Mouse (Mus musculus) mouse embryonic stem cell (cell line): ENCODE data around the gene Lhfp.

Experiments used
- in situ Hi-C, 2 experiments: fragments of 300-500 bp; cut with MboI; formaldehyde crosslinking; loops; 1 replicate in 1 of 2; 3 replicates in 1 of 2; pipeline ENCODE4 v1.14.3; 2019 to 2020; ENCODE audit warnings: low sequenced_read_pairs in 2 of 2, low pct_unique_long_range_greater_than_20kb in 1 of 2, mixed read lengths in 1 of 2; ENCODE audit not compliant: unreplicated experiment in 1 of 2

Lhfp gene

DNA sequence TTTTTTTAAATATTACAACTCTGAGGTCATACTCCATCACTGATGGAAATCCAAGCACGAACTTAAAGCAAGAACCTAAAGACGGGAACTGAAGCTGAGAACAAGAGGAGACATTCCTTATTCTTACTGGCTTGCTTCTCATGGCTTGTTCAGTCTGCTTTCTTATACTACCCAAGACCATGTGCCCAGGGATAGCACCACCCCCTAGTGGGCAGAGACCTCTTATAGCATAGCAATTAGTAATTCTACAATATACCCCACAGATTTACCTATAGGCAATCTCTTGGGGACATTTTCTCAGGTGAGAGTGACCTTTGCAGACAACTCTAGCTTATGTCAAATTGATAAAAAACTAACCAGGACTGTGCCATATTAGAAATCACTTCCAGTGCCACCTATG is 97.5 kb downstream of the Lhfp start:
- in situ Hi-C loops: no loop called here

DNA sequence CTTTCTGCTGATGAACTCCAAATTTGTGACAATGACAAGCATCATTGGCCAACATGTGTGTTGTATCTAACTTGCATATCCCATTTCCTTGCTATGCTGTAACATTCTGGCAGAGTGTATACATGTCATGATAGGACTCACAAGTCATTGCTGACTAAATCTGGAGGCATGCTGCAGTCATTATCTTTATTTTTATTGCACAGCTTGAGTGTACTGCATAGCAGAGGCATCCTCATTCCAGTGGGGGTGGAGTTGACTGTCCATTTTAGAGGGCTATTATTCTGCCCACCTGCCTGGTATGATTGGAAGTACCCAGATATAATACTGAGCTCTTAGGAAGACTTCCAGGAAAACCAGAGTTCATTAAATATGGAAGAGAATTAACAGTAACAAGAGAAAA is 97.9 kb downstream of the Lhfp start:
- in situ Hi-C loops: no loop called here

DNA sequence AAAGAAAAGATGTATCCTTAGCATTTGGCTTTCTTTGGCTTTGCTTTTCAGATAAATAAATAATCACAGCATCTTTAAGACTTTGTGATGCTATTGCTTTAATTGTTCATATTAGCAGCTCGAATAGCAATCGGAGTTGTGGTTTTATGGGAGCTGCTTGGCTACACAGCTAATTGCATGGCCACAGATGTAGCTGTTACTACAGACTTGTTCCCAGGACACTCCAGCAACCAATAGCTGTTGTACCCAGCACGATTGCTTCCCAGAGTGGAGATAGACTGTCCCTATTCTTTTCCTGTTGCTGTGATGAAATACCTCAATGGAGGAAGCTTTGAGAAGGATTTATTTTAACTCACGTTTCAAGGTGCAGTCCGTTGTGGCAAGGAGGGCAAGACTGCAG is 98.3 kb downstream of the Lhfp start:
- in situ Hi-C loops: no loop called here

DNA sequence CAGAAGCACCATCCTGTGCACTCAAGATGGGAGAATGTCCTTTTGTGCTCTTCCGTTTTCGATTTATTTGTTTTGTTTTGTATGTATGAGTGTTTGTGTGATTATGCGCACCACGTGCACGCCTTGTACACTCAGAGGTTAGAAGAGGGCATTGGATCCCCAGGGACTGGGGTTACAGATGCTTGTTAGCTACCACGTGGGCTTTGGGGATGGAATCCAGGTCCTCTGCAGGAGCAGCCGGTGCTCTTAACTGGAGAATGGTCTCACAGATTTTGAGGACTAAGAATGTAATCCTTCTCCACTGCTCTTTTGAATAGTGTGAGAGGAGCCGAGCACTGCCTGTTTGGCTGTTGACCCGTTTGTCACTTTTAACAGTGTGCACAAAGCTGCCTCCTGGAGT is 101.2 kb downstream of the Lhfp start:
- in situ Hi-C loops: no loop called here

DNA sequence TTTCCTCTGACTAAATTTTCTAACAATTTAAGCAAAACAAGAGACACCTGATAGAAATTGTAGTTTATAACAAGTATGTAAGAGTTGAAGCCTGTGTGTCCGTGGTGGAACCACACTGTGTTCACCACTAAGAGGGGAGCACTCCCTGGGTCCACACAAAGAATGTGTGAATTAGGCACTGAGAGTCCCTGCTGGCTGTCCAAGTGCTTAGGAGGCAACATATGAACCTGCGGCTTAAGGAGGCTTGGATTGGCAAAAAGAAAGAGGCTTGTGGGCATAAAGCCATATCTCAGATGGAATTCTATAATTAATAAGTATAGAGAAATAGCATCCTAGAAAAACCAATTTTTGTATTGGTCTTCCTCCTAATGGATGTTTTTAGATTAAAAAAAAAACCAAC is 104.2 kb downstream of the Lhfp start:
- in situ Hi-C loops: no loop called here

DNA sequence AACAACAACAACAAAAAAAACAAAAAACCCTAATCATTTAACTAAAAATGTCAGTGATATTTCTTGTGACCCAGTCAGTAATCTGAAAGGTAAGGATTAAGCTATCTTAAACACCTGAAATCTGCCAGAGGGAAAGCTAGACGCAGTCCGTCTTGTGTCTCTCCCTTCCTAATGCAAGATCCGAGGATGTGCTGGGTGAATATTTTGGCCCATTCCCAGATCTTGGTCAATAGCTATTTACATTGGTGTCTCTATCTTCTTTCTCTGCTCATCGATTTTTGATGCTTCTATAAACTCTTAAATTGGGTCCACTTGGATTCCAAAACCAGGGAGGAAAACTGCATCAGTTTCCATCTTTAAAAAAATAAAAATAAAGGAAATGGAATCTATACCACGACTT is 104.6 kb downstream of the Lhfp start:
- in situ Hi-C loops: no loop called here

DNA sequence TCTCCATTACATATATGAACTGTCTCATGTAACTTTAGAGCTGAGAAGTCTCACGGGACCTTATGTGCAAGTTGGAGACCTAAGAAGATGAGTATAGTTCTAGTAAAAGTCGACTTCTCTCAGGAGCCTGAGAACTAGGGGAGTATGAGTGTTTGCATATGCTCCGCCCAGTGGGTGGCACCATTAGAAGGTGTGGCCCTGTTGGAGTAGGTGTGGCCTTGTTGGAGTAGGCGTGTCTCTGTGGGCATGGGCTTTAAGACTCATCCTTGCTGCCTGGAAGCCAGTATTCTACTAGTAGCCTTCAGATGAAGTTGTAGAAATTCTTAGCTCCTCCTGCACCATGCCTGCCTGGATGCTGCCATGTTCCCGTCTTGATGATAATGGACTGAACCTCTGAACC is 105.7 kb downstream of the Lhfp start:
- in situ Hi-C loops: no loop called here

DNA sequence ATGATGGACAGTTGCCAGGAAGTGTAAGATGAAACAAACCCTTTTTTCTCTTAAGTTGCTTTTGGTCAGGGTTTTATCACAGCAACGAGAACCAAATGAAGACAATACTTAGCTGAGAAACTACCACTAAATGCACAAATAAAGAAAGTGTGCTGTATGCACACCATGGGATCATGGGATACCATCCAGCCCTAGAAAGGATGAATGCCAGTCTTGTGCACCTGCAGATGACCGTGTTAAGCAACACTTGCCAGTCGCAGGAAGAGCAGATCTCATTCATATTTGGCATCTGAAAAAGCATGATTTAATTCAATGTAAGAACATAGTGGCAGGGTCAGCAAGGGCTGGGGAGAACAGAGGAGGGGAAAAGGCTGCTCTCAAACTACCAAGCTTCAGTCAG is 107.4 kb downstream of the Lhfp start:
- in situ Hi-C loops: no loop called here

DNA sequence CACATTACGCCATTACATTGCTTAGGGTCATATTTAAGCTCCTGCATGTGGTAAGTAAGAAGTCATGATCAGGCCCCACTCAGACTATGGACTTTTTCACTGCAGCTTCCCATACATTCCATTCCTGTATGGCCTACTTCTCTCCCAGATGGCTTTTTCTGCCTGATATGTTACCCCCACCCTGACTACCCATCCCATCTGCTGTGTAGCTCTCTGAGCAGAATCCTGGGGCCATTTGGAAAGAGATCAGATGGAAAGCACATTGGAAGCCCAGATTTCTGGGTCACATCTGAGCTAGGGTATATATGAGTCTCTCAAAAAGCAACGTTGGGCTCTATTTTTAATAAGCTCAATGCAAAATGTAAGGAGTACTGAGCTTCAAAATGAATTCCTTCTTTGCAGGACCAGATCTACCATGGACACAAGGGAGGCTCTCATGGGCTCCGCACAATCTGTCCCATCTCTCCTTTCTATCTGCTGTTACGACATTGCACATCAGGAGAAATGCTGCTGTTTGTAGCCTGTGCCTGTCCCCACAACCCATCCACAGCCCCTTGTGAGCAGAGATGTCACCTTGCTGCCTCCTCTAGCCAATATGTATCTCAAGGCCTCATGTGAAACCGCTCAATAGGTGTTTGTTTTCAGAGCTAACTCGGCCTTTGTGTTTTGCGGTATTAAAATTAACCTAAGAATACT is 108.4 kb downstream of the Lhfp start:
- in situ Hi-C loops: no loop called here

DNA sequence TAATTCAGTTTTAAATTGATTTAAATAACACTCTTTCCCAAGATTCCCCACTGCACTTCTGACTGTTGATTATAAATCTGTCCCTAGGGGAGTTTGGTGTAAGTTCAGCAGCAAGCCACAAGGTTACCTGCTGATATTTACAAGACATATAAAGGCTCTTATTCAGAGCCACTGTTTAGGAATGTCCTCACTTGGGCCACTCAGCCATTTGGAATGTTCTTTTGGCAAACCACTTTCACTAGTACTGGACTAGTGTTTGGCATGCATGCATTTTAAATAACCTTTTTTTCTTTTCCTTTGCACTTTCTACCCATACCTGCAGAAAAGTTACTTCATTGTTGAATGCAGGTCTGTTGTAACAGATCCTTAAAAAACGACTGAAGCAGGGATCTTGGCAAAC is 109.8 kb downstream of the Lhfp start:
- in situ Hi-C loops: no loop called here

DNA sequence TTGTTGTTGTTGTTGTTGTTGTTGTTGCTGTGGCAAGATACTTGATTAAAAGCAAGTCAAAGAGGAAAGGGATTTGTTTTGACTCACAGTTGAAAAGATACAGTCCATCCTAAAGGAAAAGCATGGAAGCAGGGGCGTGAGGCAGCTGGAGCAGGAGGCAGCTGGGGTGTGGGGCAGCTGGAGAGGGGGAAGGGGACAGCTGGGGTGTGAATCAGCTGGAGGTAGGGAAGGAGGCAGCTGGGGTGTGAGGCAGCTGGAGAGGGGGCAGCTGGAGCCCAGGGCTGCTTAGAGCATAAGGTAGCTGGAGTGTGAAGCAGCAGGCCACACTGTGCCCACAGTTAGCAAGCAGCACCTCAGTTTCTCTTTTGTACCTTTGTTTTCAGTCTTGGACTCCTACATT is 110.3 kb downstream of the Lhfp start:
- in situ Hi-C loops: no loop called here

DNA sequence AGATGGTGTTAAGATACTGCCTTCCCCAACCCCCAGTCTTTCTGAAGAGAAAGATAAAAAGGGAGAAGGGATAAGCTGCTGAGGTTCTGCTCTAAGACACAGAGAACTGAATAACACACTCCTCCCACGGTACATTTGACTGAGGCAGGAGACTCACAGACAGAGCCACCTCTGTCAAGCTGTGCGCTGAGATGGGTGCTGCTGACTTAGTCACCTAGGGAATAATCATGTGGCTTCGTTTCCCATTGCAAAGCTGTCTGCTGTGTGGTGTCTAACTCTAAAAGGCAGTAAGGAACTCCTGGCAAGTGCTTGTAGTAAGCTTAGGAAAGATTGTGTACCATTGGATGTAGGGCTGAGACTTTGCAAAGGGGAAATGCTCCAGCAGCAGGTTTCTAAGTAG is 120.6 kb downstream of the Lhfp start:
- in situ Hi-C loops: no loop called here

DNA sequence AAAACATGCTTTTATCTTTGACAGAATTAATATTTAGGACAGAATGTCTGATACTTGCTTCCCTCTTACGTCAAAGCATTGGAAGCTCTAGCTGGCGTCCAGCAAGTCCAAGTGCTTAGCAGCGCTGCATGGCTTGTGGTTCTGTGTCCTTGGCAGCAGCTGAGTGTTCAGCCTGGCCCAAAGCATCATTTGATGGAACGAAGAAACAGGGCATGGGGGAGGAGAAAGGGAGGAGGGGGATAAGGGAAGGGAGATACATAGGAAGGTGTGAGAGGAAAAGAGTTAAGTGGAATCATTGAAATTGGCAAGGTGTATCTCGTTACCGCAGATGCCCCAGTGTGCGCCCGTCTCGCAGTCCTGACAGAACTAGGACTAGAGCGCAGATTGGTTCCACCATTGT is 124.0 kb downstream of the Lhfp start:
- in situ Hi-C loops: no loop called here

DNA sequence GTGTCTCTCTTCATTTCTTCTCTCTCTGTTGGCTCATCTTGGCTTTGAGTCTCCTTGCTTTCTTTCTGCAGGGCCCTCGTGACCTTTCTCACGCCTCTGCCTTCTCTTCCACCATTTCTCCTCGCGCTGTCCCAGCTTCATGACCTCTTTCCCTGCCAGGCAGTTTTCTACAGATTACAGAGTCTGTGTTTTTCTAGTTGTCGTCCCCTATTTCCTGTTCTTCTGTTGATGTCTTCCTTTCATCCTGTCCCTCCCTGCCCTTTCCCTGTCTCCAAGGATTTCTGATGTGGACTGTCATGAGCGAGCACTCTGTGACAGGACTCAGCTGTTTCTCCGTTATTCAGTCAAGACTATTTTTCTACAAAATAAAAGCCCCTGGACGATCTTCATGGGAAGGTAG is 124.7 kb downstream of the Lhfp start:
- in situ Hi-C loops: no loop called here

DNA sequence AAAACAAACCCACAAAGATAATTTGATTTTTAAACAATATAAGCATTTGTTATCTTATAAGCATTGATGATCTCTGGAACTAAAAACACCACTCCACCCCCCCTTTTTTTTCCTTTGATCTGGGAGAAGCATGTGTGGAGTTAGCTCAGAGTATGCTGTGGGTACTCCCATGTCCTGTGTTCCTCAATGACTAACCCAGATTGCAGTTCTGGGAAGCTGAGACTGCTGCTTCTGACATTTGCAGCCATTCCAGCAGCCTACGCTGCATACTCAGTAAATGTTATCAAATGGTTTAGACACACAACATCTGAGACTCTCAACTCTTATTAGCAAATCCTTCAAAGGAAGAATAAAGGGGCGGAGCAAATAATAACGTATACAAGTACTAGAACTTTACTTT is 128.2 kb downstream of the Lhfp start:
- in situ Hi-C loops: no loop called here

DNA sequence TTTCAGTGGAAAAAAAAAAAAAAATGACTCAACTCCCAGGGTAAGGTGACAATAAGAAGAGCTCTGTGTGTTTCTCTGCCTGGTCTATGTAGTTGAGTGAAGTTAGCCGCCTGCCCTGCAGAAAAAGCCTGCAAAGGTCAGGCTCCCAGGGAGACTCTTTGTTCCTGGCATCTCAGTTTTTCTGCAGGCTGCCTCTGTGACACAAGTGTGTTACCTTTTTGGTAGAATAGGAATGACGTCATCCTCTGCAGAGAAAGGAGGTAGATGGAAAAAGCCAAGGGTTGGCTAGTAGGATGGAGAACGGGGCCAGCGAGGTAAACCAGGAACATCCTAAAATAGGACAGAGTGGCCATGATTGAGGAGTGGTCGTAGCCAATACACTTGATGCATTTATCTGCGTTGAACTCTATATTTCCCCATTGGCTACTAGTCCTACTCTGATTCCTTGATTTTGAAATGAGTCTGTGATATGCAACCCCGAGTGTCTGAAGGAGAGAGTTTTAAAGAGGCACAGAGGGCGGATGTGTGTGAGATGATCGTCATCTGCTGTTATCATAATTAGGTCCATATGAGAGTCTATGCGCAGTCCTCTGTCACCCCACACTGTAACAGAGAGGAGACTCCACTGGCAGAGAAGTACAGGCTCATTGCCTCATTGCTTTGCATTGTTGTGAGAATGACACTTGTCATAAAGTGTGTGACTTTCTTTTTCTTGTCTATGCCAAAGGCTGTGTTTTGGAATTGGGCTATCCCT is 132.2 kb downstream of the Lhfp start:
- in situ Hi-C loops: no loop called here

DNA sequence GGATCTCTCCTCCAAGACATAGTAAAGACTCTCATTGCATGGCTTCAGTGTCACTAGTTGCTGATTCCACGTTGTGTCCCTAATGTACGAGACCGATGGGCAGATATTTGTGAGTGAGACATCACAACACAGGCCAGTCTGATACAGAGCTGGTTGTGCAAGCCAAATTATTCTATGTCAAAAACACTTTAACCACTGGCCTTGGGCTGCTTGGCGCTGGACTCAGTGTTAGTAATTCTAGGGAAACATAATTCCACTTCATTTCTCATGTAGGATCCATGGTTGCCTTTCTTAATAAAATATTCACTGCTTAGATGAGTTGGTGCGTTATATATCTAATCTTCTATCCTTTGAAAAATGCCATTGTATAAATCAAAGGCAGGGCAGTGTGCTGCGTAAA is 138.6 kb downstream of the Lhfp start:
- in situ Hi-C loops: no loop called here

DNA sequence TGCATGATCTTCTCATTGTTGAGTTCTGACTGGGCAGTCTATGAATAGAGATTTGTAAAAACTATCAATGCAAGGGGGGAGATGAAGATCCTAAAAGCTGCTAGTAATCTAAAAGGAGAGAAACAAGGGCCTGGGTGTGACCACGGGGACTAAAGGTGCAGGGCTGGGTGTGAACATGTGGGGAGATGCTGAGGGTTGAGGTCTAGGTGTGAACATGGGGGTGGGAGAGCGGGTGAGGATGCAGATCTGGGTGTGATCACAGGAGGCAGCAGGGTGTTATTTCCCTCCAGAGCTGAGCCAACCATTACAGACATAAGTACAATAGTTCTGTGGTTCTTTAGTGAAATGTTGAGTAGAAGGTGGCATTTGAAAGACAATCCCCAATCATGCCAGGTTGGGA is 144.1 kb downstream of the Lhfp start:
- in situ Hi-C loops: no loop called here

DNA sequence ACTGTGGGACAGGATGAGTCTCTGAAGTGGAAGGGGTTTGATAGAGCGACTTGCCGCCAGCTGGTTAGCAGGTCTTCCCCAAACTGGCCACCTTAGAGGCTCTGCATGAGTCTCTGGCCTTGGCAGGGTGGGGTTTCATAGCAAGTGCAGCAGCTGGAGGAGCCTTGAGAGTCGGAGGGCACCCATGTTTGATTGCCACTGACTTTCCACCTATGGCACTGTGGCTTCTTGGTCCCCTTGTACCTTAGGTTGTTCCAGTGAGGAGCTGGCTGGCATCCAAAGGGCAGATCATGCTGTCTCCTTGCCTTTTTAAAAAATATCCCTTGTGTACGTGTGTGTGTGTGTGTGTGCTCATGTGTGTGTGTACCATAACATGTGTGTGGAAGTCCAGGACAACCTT is 152.1 kb downstream of the Lhfp start:
- in situ Hi-C loops: no loop called here

DNA sequence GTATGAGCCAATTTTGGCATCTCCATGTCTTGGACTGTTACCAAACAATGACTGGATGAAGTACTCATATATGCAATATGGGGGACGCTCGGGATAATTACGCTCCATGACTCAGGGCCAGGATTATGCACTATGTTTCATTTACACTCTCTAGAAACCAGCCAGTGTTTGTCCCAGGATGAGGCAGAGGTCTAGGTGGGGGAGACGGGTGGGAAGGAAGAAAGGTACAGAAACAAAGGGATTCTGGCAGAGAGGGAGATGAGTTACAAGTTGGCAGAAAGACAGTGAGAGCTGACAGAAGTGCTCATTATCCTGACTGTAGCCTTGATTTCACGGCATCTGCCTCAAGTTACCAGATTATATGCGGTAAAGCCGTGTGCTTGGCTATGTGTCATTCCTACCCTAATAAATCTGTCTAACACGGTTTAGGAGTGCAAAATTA is 154.4 kb downstream of the Lhfp start:
- in situ Hi-C loops: no loop called here
